Mouse (Mus musculus): ENCODE measurements at regions not wholly inside any gene's neighbourhood (a gene's known extent, or its start where the extent isn't known, plus 50 kb on each side); places are given as distances from the start of the nearest gene placed in this dataset.

- TF ChIP-seq CTCF (IDR thresholded peaks at IDR 0.05; ENCODE audit: control insufficient read depth, insufficient read depth, insufficient read length): no peak
- no peak for TF ChIP-seq MAX (IDR thresholded peaks at IDR 0.05)
- no peak for TF ChIP-seq MYOD1 (IDR thresholded peaks at IDR 0.05; ENCODE audit: control insufficient read depth, insufficient read length, low read depth)
- TF ChIP-seq CEBPB (IDR thresholded peaks at IDR 0.05; ENCODE audit: low read depth): no peak
Measured at GRCm38 (mm10) chr1:35976528-35976927, 91.7 kb upstream of the Hs6st1 start.

All from C2C12 (cell line).